In the genomic region with DNA sequence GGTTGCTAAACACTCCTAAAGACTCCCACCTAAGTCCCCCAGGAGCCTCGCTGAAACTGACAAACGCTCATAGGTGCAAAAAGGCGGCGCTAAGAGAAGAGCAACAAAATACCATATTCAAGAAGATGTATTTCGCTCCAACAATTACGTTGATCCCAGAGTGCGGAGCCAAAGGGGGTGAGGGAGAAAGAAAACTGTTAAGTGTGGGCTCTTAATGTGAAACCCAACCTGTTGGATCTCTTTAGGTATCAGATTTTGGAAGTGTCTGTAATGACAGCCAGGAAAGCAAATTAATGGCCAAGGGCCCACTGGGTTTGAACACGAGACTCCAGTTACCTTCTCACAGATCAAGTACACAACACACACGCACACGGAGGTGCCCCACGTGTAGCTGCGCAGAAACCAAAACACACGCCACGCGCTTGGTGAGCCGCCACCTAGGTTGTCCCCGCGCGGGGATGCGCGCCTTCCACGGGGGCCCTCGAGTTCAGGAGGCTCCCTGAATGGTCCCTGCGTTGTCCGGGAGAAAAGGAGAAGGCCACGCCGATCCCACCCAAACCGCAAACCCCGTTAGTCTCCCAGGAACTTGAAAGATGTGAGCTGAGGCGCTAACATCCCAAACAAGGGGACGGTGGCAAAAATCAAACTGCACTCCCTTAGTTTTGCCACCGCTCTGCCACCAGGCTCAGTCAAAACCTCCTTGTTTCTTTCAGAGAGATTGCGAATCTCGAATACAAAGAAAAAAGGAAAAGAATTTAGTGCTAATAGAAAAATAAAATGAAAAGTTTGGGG, we compare ENCODE assay signal across 8 mouse cellular contexts. TPM values are rescaled to one million over a fixed set of nuclear protein-coding genes. Genes with fewer than 3 reads are reported as not detected.
DNase-seq lines count a peak whose midpoint lies in the region; ATAC-seq and TF ChIP-seq lines count a peak whose summit lies in the region.

No protein-coding gene starts in this region.

- no peaks in the 10 kb centered on the region for H3K36me3 ChIP-seq in kidney, embryonic 15.5 days
- H3K36me3 ChIP-seq in forebrain, embryonic 14.5 days (ENCODE audit: control insufficient read depth, insufficient read depth, low read length): no peaks in the 10 kb centered on the region
- no peaks in the 10 kb centered on the region for H3K36me3 ChIP-seq in intestine, postnatal 0 days (ENCODE audit: control insufficient read depth, insufficient read depth)

- no peak for DNase-seq in kidney, adult 18-20 months
- peak; percentile 3 for DNase-seq in WW6 (ENCODE audit: low read depth, low spot score)
- peak; percentile 17 for DNase-seq in forebrain, embryonic 14.5 days (ENCODE audit: low spot score)
- DNase-seq in left cerebral cortex, postnatal 14 days (ENCODE audit: low spot score in 2 of 2): no peak
- DNase-seq in B cell, adult 2 months: no peak

- 2% methylated on average over 34 of the region's 34 CpGs for WGBS in kidney, embryonic 15.5 days
- 3% methylated on average over 34 of the region's 34 CpGs for WGBS in forebrain, embryonic 14.5 days
- WGBS in intestine, postnatal 0 days: 9% methylated on average over 34 of the region's 34 CpGs
- WGBS in olfactory bulb, adult 2 months: 6% methylated on average over 34 of the region's 34 CpGs

- H3K27me3 ChIP-seq in kidney, embryonic 15.5 days: peaks cover 14% of the 10 kb centered on the region; the same call in 1 of the 2 replicates
- H3K27me3 ChIP-seq in forebrain, embryonic 14.5 days (replicated peaks; ENCODE audit: control insufficient read depth, insufficient read depth, low read length): 0 out of 2 replicates have a peak, but pooled peaks cover 7% of the 10 kb centered on the region
- H3K27me3 ChIP-seq in intestine, postnatal 0 days (replicated peaks; ENCODE audit: control insufficient read depth, insufficient read depth, low read length): peaks cover 31% of the 10 kb centered on the region

- peak overlapping the region; percentile 65 for H3K4me3 ChIP-seq in kidney, embryonic 15.5 days (replicated peaks)
- H3K4me3 ChIP-seq in forebrain, embryonic 14.5 days (ENCODE audit: low read depth, low read length): peak overlapping the region; percentile 59
- H3K4me3 ChIP-seq in intestine, postnatal 0 days (ENCODE audit: low read depth, low read length): peak overlapping the region; percentile 56
- peak overlapping the region; percentile 47 for H3K4me3 ChIP-seq in olfactory bulb, adult 2 months (ENCODE audit: insufficient read depth, low read depth, low read length)

- peak overlapping the region; percentile 83 for H3K4me2 ChIP-seq in kidney, embryonic 15.5 days
- H3K4me2 ChIP-seq in forebrain, embryonic 14.5 days (ENCODE audit: low read length): peak overlapping the region; percentile 93
- peak overlapping the region; percentile 92 for H3K4me2 ChIP-seq in intestine, postnatal 0 days (replicated peaks; ENCODE audit: low read depth)

- H3K9ac ChIP-seq in kidney, embryonic 15.5 days: peak overlapping the region; percentile 68
- H3K9ac ChIP-seq in forebrain, embryonic 14.5 days (ENCODE audit: low read length): peak overlapping the region; percentile 67
- H3K9ac ChIP-seq in intestine, postnatal 0 days (ENCODE audit: low read depth, low read length): no peak overlapping the region

- peak overlapping the region; percentile 92 for H3K27ac ChIP-seq in kidney, embryonic 15.5 days
- H3K27ac ChIP-seq in forebrain, embryonic 14.5 days (ENCODE audit: low read depth, low read length): no peak overlapping the region
- H3K27ac ChIP-seq in intestine, postnatal 0 days (ENCODE audit: low read depth, low read length): no peak overlapping the region
- no peak overlapping the region for H3K27ac ChIP-seq in olfactory bulb, adult 2 months (ENCODE audit: insufficient read depth, low read depth, low read length)

- no peak for TF ChIP-seq POLR2A in olfactory bulb, adult 2 months (IDR thresholded peaks at IDR 0.05; ENCODE audit: insufficient read depth, low read depth, low read length)

- no peaks in the 10 kb centered on the region for H3K9me3 ChIP-seq in kidney, embryonic 15.5 days (replicated peaks)
- H3K9me3 ChIP-seq in forebrain, embryonic 14.5 days (replicated peaks; ENCODE audit: control insufficient read depth, low read length): no peaks in the 10 kb centered on the region
- no peaks in the 10 kb centered on the region for H3K9me3 ChIP-seq in intestine, postnatal 0 days (ENCODE audit: control insufficient read depth)

- no peak for TF ChIP-seq CTCF in intestine, postnatal 0 days (IDR thresholded peaks at IDR 0.05; ENCODE audit: low read depth)
- no peak for TF ChIP-seq CTCF in olfactory bulb, adult 2 months (IDR thresholded peaks at IDR 0.05; ENCODE audit: insufficient read depth, low read depth, low read length)

- no peak for ATAC-seq in kidney, embryonic 15.5 days (replicated peaks; ENCODE audit: low FRiP score)
- ATAC-seq in forebrain, embryonic 14.5 days: no peak
- ATAC-seq in intestine, postnatal 0 days: no peak

- intact Hi-C loops in left cerebral cortex, postnatal 14 days (cut with DNase I): loop anchor here (10.0 kb wide), 2 partner anchors 503 to 1193 kb away; partner anchors contain the start of genes H60b and Raet1e

- H3K4me1 ChIP-seq in kidney, embryonic 15.5 days: peaks cover 15% of the 10 kb centered on the region
- H3K4me1 ChIP-seq in forebrain, embryonic 14.5 days (ENCODE audit: control insufficient read depth, insufficient read depth, low read length): peaks cover 13% of the 10 kb centered on the region
- no peaks in the 10 kb centered on the region for H3K4me1 ChIP-seq in intestine, postnatal 0 days (replicated peaks; ENCODE audit: control insufficient read depth, insufficient read depth, low read length)
- peaks cover 14% of the 10 kb centered on the region for H3K4me1 ChIP-seq in olfactory bulb, adult 2 months (ENCODE audit: control insufficient read depth, insufficient read depth, low read length)

RNA-seq across cellular contexts. Expression of gene Eya4, which starts 2.3 kb away (rescaled TPM):
- polyA plus RNA-seq in kidney, embryonic 15.5 days (2015; fragmentation: Nextera tagmentation; extraction: Ambion mirVana): 12.2 and 12.9 TPM in 2 replicates
- polyA plus RNA-seq in forebrain, embryonic 14.5 days (2014; fragmentation: Nextera tagmentation; extraction: Ambion mirVana): 1.0 and 1.4 TPM in 2 replicates
- polyA plus RNA-seq in intestine, postnatal 0 days (2015; fragmentation: Nextera tagmentation; extraction: Ambion mirVana): 0.69 and 0.78 TPM in 2 replicates
- not detected in 2 replicates for polyA plus RNA-seq in olfactory bulb, adult 2 months (2012; ENCODE audit: insufficient read depth, insufficient read length, low replicate concordance, missing spikeins)
- total RNA-seq in left cerebral cortex, postnatal 14 days (2021): 1 to 10 TPM; 4.5 to 5.8 TPM

Comparison
In these comparisons a context has a peak if more than half of its experiments do, and no peak if none do; other contexts are left out.
1. DNase-seq: peak in WW6 (single experiment) and forebrain, embryonic 14.5 days (single experiment); none in kidney, adult 18-20 months (single experiment), left cerebral cortex, postnatal 14 days (0 of 2) and B cell, adult 2 months (0 of 2).
2. Peak in every context shown above with its lines, with median percentiles within 50 percentile points of each other: H3K4me2 ChIP-seq and H3K4me3 ChIP-seq.